Mouse (Mus musculus) midbrain, embryonic 15.5 days (tissue): ENCODE measurements at regions not wholly inside any gene's neighbourhood (a gene's known extent, or its start where the extent isn't known, plus 50 kb on each side); places are given as distances from the start of the nearest gene placed in this dataset.

Source experiments
- ATAC-seq: fragments of 200-750 bp; cut with Nextera tagmentation; replicated peaks from 2 replicates; pipeline ENCODE4 v1.8.0; 2017; ENCODE audit warnings: moderate TSS enrichment
- H3K27ac ChIP-seq: fragments of 300-500 bp; sonication (generic); 2 replicates; pipeline ENCODE4 v1.5.1; 2015; ENCODE audit warnings: mild to moderate bottlenecking, inconsistent platforms
- H3K27me3 ChIP-seq: fragments of 300-500 bp; sonication (generic); replicated peaks from 2 replicates; pipeline ENCODE4 v1.6.1; 2015; ENCODE audit warnings: inconsistent platforms
- H3K36me3 ChIP-seq: fragments of 300-500 bp; sonication (generic); replicated peaks from 2 replicates; pipeline ENCODE4 v1.6.1; 2015; ENCODE audit warnings: inconsistent platforms
- H3K4me1 ChIP-seq: fragments of 300-500 bp; sonication (generic); 2 replicates; pipeline ENCODE4 v1.6.1; 2015; ENCODE audit warnings: inconsistent platforms
- H3K4me2 ChIP-seq: fragments of 300-500 bp; sonication (generic); 2 replicates; pipeline ENCODE4 v1.6.1; 2015; ENCODE audit warnings: inconsistent platforms, mild to moderate bottlenecking, moderate library complexity
- H3K4me3 ChIP-seq: fragments of 300-500 bp; sonication (generic); 2 replicates; pipeline ENCODE4 v1.5.1; 2015; ENCODE audit warnings: mild to moderate bottlenecking, inconsistent platforms
- H3K9ac ChIP-seq: fragments of 300-500 bp; sonication (generic); 2 replicates; pipeline ENCODE4 v1.6.1; 2015; ENCODE audit warnings: mild to moderate bottlenecking, inconsistent platforms
- H3K9me3 ChIP-seq: fragments of 300-500 bp; sonication (generic); 2 replicates; pipeline ENCODE4 v1.6.1; 2016; ENCODE audit warnings: inconsistent platforms
- WGBS: fragments of 180-500 bp; shearing (Covaris S2); methylation state at CpG from one replicate; pipeline ENCODE4 v1.1.7; 2015; ENCODE audit warnings: mixed read lengths; 5-methylcytosine and 5-hydroxymethylcytosine counted together

DNA sequence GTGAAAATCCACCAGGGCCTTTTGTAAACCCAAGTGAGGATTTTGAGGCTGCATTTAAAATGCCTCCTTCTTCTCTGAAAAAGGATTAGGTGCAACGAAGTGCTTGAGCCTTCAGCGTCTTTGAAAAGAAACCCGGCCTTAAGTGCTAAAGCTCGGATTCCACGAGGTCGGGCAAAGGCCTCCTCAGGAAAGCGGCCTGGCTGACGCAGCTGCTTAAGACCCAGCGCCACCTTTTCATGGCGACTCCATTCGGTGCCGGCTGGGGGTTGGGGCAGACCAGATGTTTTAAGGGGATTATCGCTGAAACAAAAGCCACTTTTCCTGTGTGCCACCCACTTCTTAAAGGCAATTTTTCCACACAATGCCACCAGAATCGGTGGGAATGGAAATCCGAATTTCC is 61.6 kb upstream of the 4932438H23Rik start:
- H3K4me3 ChIP-seq: no peak overlapping the region
- peaks cover 19% of the 10 kb centered on the region for H3K27me3 ChIP-seq
- H3K9me3 ChIP-seq: no peaks in the 10 kb centered on the region
- no peak overlapping the region for H3K4me2 ChIP-seq
- WGBS: 12% methylated on average over 15 of the region's 15 CpGs
- no peak overlapping the region for H3K27ac ChIP-seq
- H3K36me3 ChIP-seq: no peaks in the 10 kb centered on the region
- ATAC-seq: no peak
- H3K4me1 ChIP-seq: no peaks in the 10 kb centered on the region
- H3K9ac ChIP-seq: no peak overlapping the region

DNA sequence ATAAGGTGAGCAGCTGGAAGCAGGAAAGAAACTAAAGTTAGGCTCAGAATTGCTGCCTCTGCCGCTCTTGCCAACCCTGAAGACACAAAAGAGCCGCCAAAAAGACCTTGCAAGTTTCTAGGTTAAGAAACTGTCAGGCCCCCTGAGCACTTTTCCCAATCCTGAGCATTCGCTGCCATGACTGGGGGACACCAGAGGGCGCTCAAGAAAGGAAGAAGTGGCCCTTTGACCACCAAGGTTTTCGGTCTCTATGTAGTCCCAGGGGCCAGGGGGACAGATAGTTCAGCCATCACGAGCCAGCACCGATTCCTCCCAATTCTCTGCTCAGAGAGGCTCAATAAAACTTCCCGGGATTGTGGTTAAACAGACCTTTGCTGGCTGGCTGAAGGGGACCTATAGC is 64.6 kb upstream of the Olig2 start:
- Histone ChIP-seq H3K27ac (no peak overlapping the region), H3K4me2 (no peak overlapping the region), H3K4me3 (no peak overlapping the region), H3K9me3 (no peaks in the 10 kb centered on the region), H3K4me1 (no peaks in the 10 kb centered on the region), H3K36me3 (no peaks in the 10 kb centered on the region), H3K9ac (no peak overlapping the region), H3K27me3 (peaks cover 34% of the 10 kb centered on the region)
- no peak for ATAC-seq
- WGBS: 12% methylated on average over 8 of the region's 8 CpGs

DNA sequence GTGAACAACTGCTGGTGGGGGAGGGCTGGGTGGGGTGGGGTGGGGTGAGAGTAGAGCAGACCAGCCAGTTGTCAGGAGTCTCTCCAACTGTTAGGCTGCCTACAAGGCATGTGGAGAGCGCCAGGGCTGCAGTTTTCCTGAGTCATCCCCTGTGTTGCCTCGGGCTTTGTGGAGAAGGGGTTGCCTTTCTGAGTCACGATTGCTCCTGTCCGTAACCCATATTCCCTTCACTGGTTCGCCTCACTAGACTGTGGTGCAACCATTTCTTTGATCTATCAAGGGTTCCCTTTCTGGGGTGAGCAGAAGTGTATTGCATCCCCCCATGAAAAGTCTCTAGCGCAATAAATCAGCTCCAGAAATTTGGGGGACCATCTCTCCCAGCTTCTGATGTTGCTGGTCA is 63.6 kb upstream of the Olig2 start:
- Histone ChIP-seq H3K4me2 (no peak overlapping the region), H3K36me3 (no peaks in the 10 kb centered on the region), H3K4me3 (no peak overlapping the region), H3K27me3 (peaks cover 35% of the 10 kb centered on the region), H3K27ac (no peak overlapping the region), H3K9me3 (no peaks in the 10 kb centered on the region), H3K4me1 (no peaks in the 10 kb centered on the region), H3K9ac (no peak overlapping the region)
- no peak for ATAC-seq
- WGBS: 84% methylated on average over 6 of the region's 6 CpGs

DNA sequence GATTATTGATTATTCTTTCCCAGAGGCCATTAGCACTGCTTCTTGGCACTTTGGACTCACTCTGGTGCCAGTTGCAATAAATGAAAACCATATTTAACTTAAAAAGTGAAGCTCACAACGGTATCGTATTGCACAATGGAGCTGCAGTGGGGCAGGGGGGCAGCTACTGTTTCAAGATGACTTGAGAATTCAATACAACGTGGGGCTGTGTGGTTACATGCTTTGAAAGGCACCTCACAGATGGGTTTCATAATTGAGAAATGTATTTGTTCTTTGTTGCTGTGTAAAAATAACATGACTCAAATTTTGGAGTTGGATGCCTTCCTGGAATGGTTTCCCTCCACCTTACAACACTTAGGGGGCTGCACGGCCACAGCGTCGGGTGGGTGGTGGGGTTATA is 62.9 kb upstream of the Olig2 start:
- no peak for ATAC-seq
- H3K27ac ChIP-seq: no peak overlapping the region
- no peak overlapping the region for H3K4me3 ChIP-seq
- peaks cover 37% of the 10 kb centered on the region for H3K27me3 ChIP-seq
- H3K4me1 ChIP-seq: no peaks in the 10 kb centered on the region
- H3K4me2 ChIP-seq: no peak overlapping the region
- H3K9me3 ChIP-seq: no peaks in the 10 kb centered on the region
- H3K36me3 ChIP-seq: no peaks in the 10 kb centered on the region
- H3K9ac ChIP-seq: no peak overlapping the region
- 90% methylated on average over 6 of the region's 6 CpGs for WGBS

- Histone ChIP-seq H3K9ac (no peak overlapping the region), H3K27me3 (peaks cover 50% of the 10 kb centered on the region), H3K9me3 (no peaks in the 10 kb centered on the region), H3K27ac (no peak overlapping the region), H3K4me2 (no peak overlapping the region), H3K4me1 (peaks cover 6% of the 10 kb centered on the region), H3K36me3 (no peaks in the 10 kb centered on the region), H3K4me3 (no peak overlapping the region)
- WGBS: 71% methylated on average over 4 of the region's 4 CpGs
- no peak for ATAC-seq
These were observed 59.4 kb upstream of the Olig2 start for GRCm38 (mm10) chr16:91165906-91166305.

GRCm38 (mm10) chr16:91166866-91167265 is 58.4 kb upstream of the Olig2 start:
- H3K27ac ChIP-seq: no peak overlapping the region
- H3K36me3 ChIP-seq: no peaks in the 10 kb centered on the region
- peaks cover 55% of the 10 kb centered on the region for H3K27me3 ChIP-seq
- no peak overlapping the region for H3K4me2 ChIP-seq
- no peak overlapping the region for H3K4me3 ChIP-seq
- H3K4me1 ChIP-seq: peaks cover 8% of the 10 kb centered on the region
- no peak overlapping the region for H3K9ac ChIP-seq
- no peaks in the 10 kb centered on the region for H3K9me3 ChIP-seq
- ATAC-seq: peak; percentile 52; the same call in 1 of the 2 replicates

DNA sequence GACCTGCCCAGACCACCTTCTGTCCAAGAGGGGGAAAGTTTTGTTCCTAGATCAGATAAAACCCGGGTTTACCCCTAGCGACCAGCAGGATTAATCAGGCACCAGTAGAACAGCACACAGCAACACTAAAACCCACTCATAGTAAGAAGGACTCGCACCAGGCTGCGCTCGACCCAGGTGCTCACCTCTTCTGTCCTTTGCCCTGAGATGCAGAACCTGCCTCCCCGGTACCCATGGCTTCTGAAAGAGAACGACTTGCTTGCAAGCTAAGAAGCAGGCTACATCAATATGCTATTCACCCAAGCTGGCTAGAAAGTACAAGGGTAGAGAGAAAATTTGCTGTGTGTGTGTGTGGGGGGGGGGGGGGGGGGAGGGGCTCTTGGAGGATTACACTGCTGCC is 56.9 kb upstream of the Olig2 start:
- no peak overlapping the region for H3K9ac ChIP-seq
- ATAC-seq: no peak
- no peaks in the 10 kb centered on the region for H3K9me3 ChIP-seq
- H3K27me3 ChIP-seq: peaks cover 58% of the 10 kb centered on the region
- no peak overlapping the region for H3K27ac ChIP-seq
- H3K4me3 ChIP-seq: no peak overlapping the region
- H3K4me2 ChIP-seq: no peak overlapping the region
- H3K4me1 ChIP-seq: peaks cover 22% of the 10 kb centered on the region
- WGBS: 29% methylated on average over 7 of the region's 7 CpGs
- H3K36me3 ChIP-seq: no peaks in the 10 kb centered on the region

DNA sequence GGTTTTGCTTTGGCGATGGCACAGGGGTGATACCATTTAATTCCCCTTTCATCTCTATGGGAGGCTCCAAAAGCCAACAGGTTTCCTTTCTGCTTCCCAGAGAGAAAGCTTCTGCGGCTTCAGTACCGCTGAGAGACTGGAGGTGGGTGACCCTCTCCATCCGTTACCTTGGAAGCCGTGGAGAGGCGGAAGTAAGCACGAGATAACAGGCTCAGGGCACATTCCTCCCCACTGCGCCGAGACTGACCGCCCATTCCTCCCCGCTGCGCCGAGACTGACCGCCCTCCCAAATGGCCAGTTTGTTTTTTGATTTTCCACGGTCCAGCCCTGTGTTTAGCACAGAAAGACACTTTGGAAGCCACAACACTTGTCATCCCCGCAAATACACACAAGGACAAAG is 55.4 kb upstream of the Olig2 start:
- WGBS: under 1% methylated on average over 16 of the region's 16 CpGs
- Histone ChIP-seq H3K4me2 (peak overlapping the region; percentile 48), H3K9me3 (no peaks in the 10 kb centered on the region), H3K4me1 (peaks cover 29% of the 10 kb centered on the region), H3K27me3 (peaks cover 58% of the 10 kb centered on the region), H3K9ac (no peak overlapping the region), H3K27ac (no peak overlapping the region), H3K36me3 (no peaks in the 10 kb centered on the region), H3K4me3 (peak overlapping the region; percentile 17)
- ATAC-seq: no peak

DNA sequence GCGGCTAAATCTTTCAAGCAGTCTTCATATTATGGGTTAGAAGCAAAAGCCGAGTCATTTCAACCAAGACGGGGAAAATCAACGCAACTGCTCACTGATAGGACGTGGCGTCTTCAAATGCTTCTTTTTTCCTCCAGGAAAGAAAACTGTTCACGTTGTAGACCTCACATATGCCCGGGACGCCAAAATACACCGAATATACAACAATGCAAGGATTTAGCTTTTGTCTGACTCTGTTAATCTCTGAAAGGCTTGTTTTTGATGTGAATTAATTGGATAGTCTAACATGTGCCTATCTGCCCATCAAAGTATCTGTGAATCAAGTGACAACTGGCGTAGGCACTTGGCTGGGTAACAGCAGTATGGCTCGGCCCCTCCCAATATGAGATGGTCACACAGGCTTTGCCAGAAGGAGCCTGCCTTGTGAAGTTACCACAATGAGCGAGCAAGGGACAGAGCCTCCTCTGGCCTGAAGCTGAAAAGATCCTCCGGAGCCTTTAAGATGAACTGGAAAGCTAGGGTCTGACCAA is 53.3 kb upstream of the Olig2 start:
- Histone ChIP-seq H3K36me3 (no peaks in the 10 kb centered on the region), H3K4me1 (peaks cover 33% of the 10 kb centered on the region), H3K4me2 (no peak overlapping the region), H3K4me3 (no peak overlapping the region), H3K27ac (no peak overlapping the region), H3K27me3 (peaks cover 67% of the 10 kb centered on the region), H3K9ac (no peak overlapping the region), H3K9me3 (no peaks in the 10 kb centered on the region)
- no peak for ATAC-seq
- 30% methylated on average over 14 of the region's 14 CpGs for WGBS

- no peak overlapping the region for H3K27ac ChIP-seq
- no peaks in the 10 kb centered on the region for H3K36me3 ChIP-seq
- no peak for ATAC-seq
- H3K4me3 ChIP-seq: no peak overlapping the region
- no peak overlapping the region for H3K9ac ChIP-seq
- H3K4me1 ChIP-seq: peaks cover 33% of the 10 kb centered on the region
- H3K4me2 ChIP-seq: no peak overlapping the region
- no peaks in the 10 kb centered on the region for H3K9me3 ChIP-seq
- 23% methylated on average over 9 of the region's 9 CpGs for WGBS
- peaks cover 68% of the 10 kb centered on the region for H3K27me3 ChIP-seq
These were observed 52.7 kb upstream of the Olig2 start for GRCm38 (mm10) chr16:91172510-91172909.

- Histone ChIP-seq H3K27me3 (peaks cover 66% of the 10 kb centered on the region), H3K4me2 (peak overlapping the region; percentile 10; the same call in 1 of the 2 replicates)
These were observed 52.0 kb upstream of the Olig2 start for GRCm38 (mm10) chr16:91173241-91173640.

DNA sequence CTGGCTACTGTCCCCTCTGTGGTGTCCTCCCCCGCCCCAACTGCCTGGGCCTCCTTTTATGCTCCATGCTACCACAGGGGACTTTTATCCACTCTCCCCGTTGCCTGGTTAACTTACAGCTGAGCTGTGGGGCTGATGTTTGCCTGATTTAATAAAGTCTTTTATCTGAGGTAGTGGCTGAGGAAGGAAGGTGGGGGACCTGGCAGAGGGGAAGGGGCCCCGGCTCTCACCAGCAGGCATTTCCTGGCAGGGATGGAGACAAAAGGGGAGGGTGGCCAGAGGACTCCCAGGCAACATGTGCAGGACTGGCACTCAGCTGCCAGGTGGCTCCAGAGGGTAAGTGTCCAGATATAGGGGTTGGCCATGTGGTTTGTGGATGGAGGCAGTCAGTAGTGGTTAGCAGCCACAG is 51.4 kb upstream of the Olig2 start:
- Histone ChIP-seq H3K27ac (no peak overlapping the region), H3K9ac (no peak overlapping the region), H3K4me3 (no peak overlapping the region), H3K27me3 (peaks cover 65% of the 10 kb centered on the region), H3K4me1 (peaks cover 33% of the 10 kb centered on the region), H3K36me3 (no peaks in the 10 kb centered on the region), H3K4me2 (no peak overlapping the region), H3K9me3 (no peaks in the 10 kb centered on the region)
- WGBS: 10% methylated on average over 3 of the region's 3 CpGs
- peak; percentile 73 for ATAC-seq

More at GRCm38 (mm10) chr16:91173241-91173640, 52.0 kb upstream of the Olig2 start:
- Histone ChIP-seq H3K27ac (no peak overlapping the region), H3K4me3 (no peak overlapping the region), H3K9me3 (no peaks in the 10 kb centered on the region), H3K4me1 (peaks cover 33% of the 10 kb centered on the region), H3K36me3 (no peaks in the 10 kb centered on the region), H3K9ac (no peak overlapping the region)
- ATAC-seq: no peak
- WGBS: 10% methylated on average over 15 of the region's 15 CpGs

GRCm38 (mm10) chr16:91174401-91174800 is 50.9 kb upstream of the Olig2 start:
- H3K4me3 ChIP-seq: no peak overlapping the region
- 58% methylated on average over 4 of the region's 4 CpGs for WGBS
- no peaks in the 10 kb centered on the region for H3K36me3 ChIP-seq
- no peak overlapping the region for H3K4me2 ChIP-seq
- H3K27ac ChIP-seq: no peak overlapping the region
- peaks cover 64% of the 10 kb centered on the region for H3K27me3 ChIP-seq
- H3K9ac ChIP-seq: no peak overlapping the region
- peak; percentile 57 for ATAC-seq
- no peaks in the 10 kb centered on the region for H3K9me3 ChIP-seq
- peaks cover 33% of the 10 kb centered on the region for H3K4me1 ChIP-seq
